ENCODE assay signal across 11 mouse cellular contexts in genomic region chr8:117547945-117548344, GRCm38 (mm10). TPM values are rescaled to one million over a fixed set of nuclear protein-coding genes. Genes with fewer than 3 reads are reported as not detected.
DNase-seq lines count a peak whose midpoint lies in the region; ATAC-seq and TF ChIP-seq lines count a peak whose summit lies in the region.
"Had no signal": no experiment of that assay in that cellular context is flagged by ENCODE, and none has a peak within 500 bp of the region (broad histone marks: within the 10 kb centered on the region; RNA-seq: fewer than 3 reads in every experiment).

No protein-coding gene starts in this region.

- DNase-seq in kidney, postnatal 0 days (ENCODE audit: low spot score), result no peak
- no peak for DNase-seq in kidney, postnatal 36 days
- peak; percentile 56 for DNase-seq in CD4-positive, CD25-positive, alpha-beta regulatory T cell, adult 2 months (ENCODE audit: low read depth, low spot score)
- DNase-seq in thymus, adult 2 months, result peak; percentile 41
- DNase-seq in right cerebral cortex, postnatal 36 days (ENCODE audit: low spot score in 2 of 2), result no peak
- no peak for DNase-seq in gastrocnemius, postnatal 4 days (ENCODE audit: low spot score in 2 of 2)
- DNase-seq: gastrocnemius, postnatal 14 days had no signal

- no peaks in the 10 kb centered on the region for H3K9me3 ChIP-seq in kidney, postnatal 0 days (replicated peaks; ENCODE audit: low read length)
- no peaks in the 10 kb centered on the region for H3K9me3 ChIP-seq in liver, embryonic 12.5 days (replicated peaks)
- no peaks in the 10 kb centered on the region for H3K9me3 ChIP-seq in forebrain, embryonic 16.5 days (ENCODE audit: control insufficient read depth, low read length)
- H3K9me3 ChIP-seq: forebrain, embryonic 10.5 days; lung, embryonic 15.5 days had no signal

- no peak overlapping the region for H3K4me3 ChIP-seq in kidney, postnatal 0 days (replicated peaks; ENCODE audit: low read depth, low read length)
- no peak overlapping the region for H3K4me3 ChIP-seq in liver, embryonic 12.5 days
- no peak overlapping the region for H3K4me3 ChIP-seq in thymus, adult 2 months (ENCODE audit: control insufficient read depth, insufficient read depth, low read length)
- no peak overlapping the region for H3K4me3 ChIP-seq in forebrain, embryonic 16.5 days (replicated peaks; ENCODE audit: low read length)
- H3K4me3 ChIP-seq: forebrain, embryonic 10.5 days; lung, embryonic 15.5 days had no signal

- H3K36me3 ChIP-seq in kidney, postnatal 0 days (ENCODE audit: insufficient read depth, low read length), result no peaks in the 10 kb centered on the region
- H3K36me3 ChIP-seq in liver, embryonic 12.5 days, result no peaks in the 10 kb centered on the region
- no peaks in the 10 kb centered on the region for H3K36me3 ChIP-seq in thymus, adult 2 months (ENCODE audit: control insufficient read depth, insufficient read depth, low read length)
- H3K36me3 ChIP-seq in forebrain, embryonic 16.5 days (ENCODE audit: control insufficient read depth, insufficient read depth), result no peaks in the 10 kb centered on the region
- H3K36me3 ChIP-seq: forebrain, embryonic 10.5 days; lung, embryonic 15.5 days had no signal

- peak; percentile 39; the same call in 1 of the 2 replicates for TF ChIP-seq CTCF in kidney, postnatal 0 days (IDR thresholded peaks at IDR 0.05; ENCODE audit: low read depth)
- TF ChIP-seq CTCF in thymus, adult 2 months (IDR thresholded peaks at IDR 0.05; ENCODE audit: borderline replicate concordance, control insufficient read depth, extremely low read depth, insufficient read depth, low read length, poor library complexity), result no peak

- no peak overlapping the region for H3K4me2 ChIP-seq in kidney, postnatal 0 days (ENCODE audit: low read length)
- H3K4me2 ChIP-seq in liver, embryonic 12.5 days, result 0 out of 2 replicates have a peak overlapping the region, but pooled peaks have one; percentile 7
- H3K4me2 ChIP-seq in forebrain, embryonic 16.5 days (ENCODE audit: low read length), result no peak overlapping the region
- H3K4me2 ChIP-seq: lung, embryonic 15.5 days had no signal

- no peak overlapping the region for H3K27ac ChIP-seq in kidney, postnatal 0 days
- H3K27ac ChIP-seq in liver, embryonic 12.5 days, result peak overlapping the region; percentile 18
- no peak overlapping the region; the same call in 1 of the 2 replicates for H3K27ac ChIP-seq in thymus, adult 2 months (ENCODE audit: control insufficient read depth, insufficient read depth, low read length)
- H3K27ac ChIP-seq in forebrain, embryonic 16.5 days (ENCODE audit: low read length), result no peak overlapping the region
- H3K27ac ChIP-seq: forebrain, embryonic 10.5 days; lung, embryonic 15.5 days had no signal

- TF ChIP-seq POLR2A in thymus, adult 2 months (IDR thresholded peaks at IDR 0.05; ENCODE audit: control insufficient read depth, extremely low read depth, insufficient read depth, low read length, poor library complexity), result no peak

- no peaks in the 10 kb centered on the region for H3K27me3 ChIP-seq in kidney, postnatal 0 days (ENCODE audit: insufficient read depth, low read length)
- H3K27me3 ChIP-seq in liver, embryonic 12.5 days (replicated peaks), result no peaks in the 10 kb centered on the region
- no peaks in the 10 kb centered on the region for H3K27me3 ChIP-seq in thymus, adult 2 months (ENCODE audit: control insufficient read depth, insufficient read depth, low read length)
- H3K27me3 ChIP-seq in forebrain, embryonic 16.5 days (replicated peaks; ENCODE audit: control insufficient read depth, insufficient read depth, low read length), result no peaks in the 10 kb centered on the region
- H3K27me3 ChIP-seq: lung, embryonic 15.5 days had no signal

- 82% methylated on average over 5 of the region's 5 CpGs for WGBS in kidney, postnatal 0 days
- WGBS in liver, embryonic 12.5 days (ENCODE audit: insufficient replicate concordance), result 40% methylated on average over 5 of the region's 5 CpGs
- 8% methylated on average over 5 of the region's 5 CpGs for WGBS in thymus, adult 2 months
- WGBS in forebrain, embryonic 16.5 days, result 88% methylated on average over 5 of the region's 5 CpGs

- H3K4me1 ChIP-seq in kidney, postnatal 0 days (replicated peaks; ENCODE audit: insufficient read depth, low read length), result no peaks in the 10 kb centered on the region
- peaks cover 52% of the 10 kb centered on the region for H3K4me1 ChIP-seq in liver, embryonic 12.5 days
- H3K4me1 ChIP-seq in thymus, adult 2 months (replicated peaks; ENCODE audit: control insufficient read depth, insufficient read depth, low read length), result peaks cover 8% of the 10 kb centered on the region
- no peaks in the 10 kb centered on the region for H3K4me1 ChIP-seq in forebrain, embryonic 16.5 days (replicated peaks; ENCODE audit: control insufficient read depth, insufficient read depth, low read length)
- H3K4me1 ChIP-seq: forebrain, embryonic 10.5 days; lung, embryonic 15.5 days had no signal

- ATAC-seq in kidney, postnatal 0 days (replicated peaks; ENCODE audit: low FRiP score, low read depth), result no peak
- 0 out of 2 replicates have a peak, but pooled peaks have one; percentile 25 for ATAC-seq in liver, embryonic 12.5 days
- no peak for ATAC-seq in forebrain, embryonic 16.5 days

- H3K9ac ChIP-seq in kidney, postnatal 0 days (ENCODE audit: low read depth, low read length), result no peak overlapping the region
- no peak overlapping the region for H3K9ac ChIP-seq in liver, embryonic 12.5 days
- H3K9ac ChIP-seq in forebrain, embryonic 16.5 days (replicated peaks; ENCODE audit: low read depth, low read length), result no peak overlapping the region
- H3K9ac ChIP-seq: lung, embryonic 15.5 days had no signal

RNA-seq across cellular contexts. Expression of gene Plcg2, which starts 49.9 kb away (rescaled TPM):
- polyA plus RNA-seq in kidney, postnatal 0 days (2015; fragmentation: Nextera tagmentation; extraction: Ambion mirVana), result 7.3 and 8.0 TPM in 2 replicates
- polyA plus RNA-seq in liver, embryonic 12.5 days (2016; fragmentation: Nextera tagmentation; extraction: Ambion mirVana), result 11.9 and 13.3 TPM in 2 replicates
- polyA plus RNA-seq in thymus, adult 2 months (2012; rRNA removed), result 9.0 and 10.7 TPM in 2 replicates
- polyA plus RNA-seq in forebrain, embryonic 16.5 days (2015; fragmentation: Nextera tagmentation; extraction: Ambion mirVana), result 0.83 and 0.85 TPM in 2 replicates
- 1 to 10 TPM; 2.1 to 2.4 TPM for total RNA-seq in gastrocnemius, postnatal 4 days (2021)

Comparison
In these comparisons a context has a peak if more than half of its experiments do, and no peak if none do; other contexts are left out.
1. DNase-seq: peak in CD4-positive, CD25-positive, alpha-beta regulatory T cell, adult 2 months (single experiment) and thymus, adult 2 months (single experiment); none in kidney, postnatal 0 days (single experiment), kidney, postnatal 36 days (0 of 2), right cerebral cortex, postnatal 36 days (0 of 2) and gastrocnemius, postnatal 4 days (0 of 2).